Mouse (Mus musculus): ENCODE measurements around the gene P2ry13. TPM values are rescaled to one million over a fixed set of nuclear protein-coding genes. Genes with fewer than 3 reads are reported as not detected.

The P2ry13 gene
- 1 to 10 TPM in 1 of 2 experiments, under 1 TPM in 1; 0.92 to 1.4 TPM for total RNA-seq (2021)
- long read RNA-seq, experiment 1, partial matches to known transcripts = 0 of 1 reads
- long read RNA-seq, experiment 1, other reads (novel, unspliced or antisense) = 0 of 1 reads
- long read RNA-seq, experiment 2, partial matches to known transcripts = 0 of 2 reads
- long read RNA-seq, experiment 2, other reads (novel, unspliced or antisense) = 0 of 2 reads

GRCm38 (mm10) chr3:59210727-59211126, at the start of gene P2ry13:
P2ry13 (minus strand) TSS chr3:59210882.
- no peak for DNase-seq (ENCODE audit: low spot score in 2 of 2)

GRCm38 (mm10) chr3:59257740-59258664, 47.3 kb upstream of the P2ry13 start:
- DNase-seq (ENCODE audit: low spot score in 2 of 2) = no peak

- DNase-seq (ENCODE audit: low spot score in 2 of 2) = no peak
Measured at GRCm38 (mm10) chr3:59250454-59250853, 39.8 kb upstream of the P2ry13 start.

- no peak for DNase-seq (ENCODE audit: low spot score in 2 of 2)
Measured at GRCm38 (mm10) chr3:59248031-59248430, 37.3 kb upstream of the P2ry13 start.

GRCm38 (mm10) chr3:59243384-59243783, 32.7 kb upstream of the P2ry13 start:
- DNase-seq (ENCODE audit: low spot score in 2 of 2) = no peak

GRCm38 (mm10) chr3:59234878-59235277, 24.2 kb upstream of the P2ry13 start:
- DNase-seq (ENCODE audit: low spot score in 2 of 2) = no peak

GRCm38 (mm10) chr3:59230912-59231311, 20.2 kb upstream of the P2ry13 start:
- no peak for DNase-seq (ENCODE audit: low spot score in 2 of 2)

GRCm38 (mm10) chr3:59228730-59229551, 18.3 kb upstream of the P2ry13 start:
- no peak for DNase-seq (ENCODE audit: low spot score in 2 of 2)

- DNase-seq (ENCODE audit: low spot score in 2 of 2) = no peak
Measured at GRCm38 (mm10) chr3:59227696-59228095, 17.0 kb upstream of the P2ry13 start.

- no peak for DNase-seq (ENCODE audit: low spot score in 2 of 2)
Measured at GRCm38 (mm10) chr3:59225411-59225810, 14.7 kb upstream of the P2ry13 start.

GRCm38 (mm10) chr3:59222303-59222702, 11.6 kb upstream of the P2ry13 start:
- no peak for DNase-seq (ENCODE audit: low spot score in 2 of 2)

GRCm38 (mm10) chr3:59219326-59219725, 8.6 kb upstream of the P2ry13 start:
- DNase-seq (ENCODE audit: low spot score in 2 of 2) = no peak

- DNase-seq (ENCODE audit: low spot score in 2 of 2) = no peak
Measured at GRCm38 (mm10) chr3:59217211-59217610, 6.5 kb upstream of the P2ry13 start.

GRCm38 (mm10) chr3:59212404-59212803, 1.7 kb upstream of the P2ry13 start:
- no peak for DNase-seq (ENCODE audit: low spot score in 2 of 2)

GRCm38 (mm10) chr3:59211784-59212183, 1.1 kb upstream of the P2ry13 start:
- DNase-seq (ENCODE audit: low spot score in 2 of 2) = no peak

GRCm38 (mm10) chr3:59210089-59210488, 593 bp downstream of the P2ry13 start:
- no peak for DNase-seq (ENCODE audit: low spot score in 2 of 2)

- no peak for DNase-seq (ENCODE audit: low spot score in 2 of 2)
Measured at GRCm38 (mm10) chr3:59208650-59209548, 1.8 kb downstream of the P2ry13 start.

- DNase-seq (ENCODE audit: low spot score in 2 of 2) = no peak
Measured at GRCm38 (mm10) chr3:59205941-59206340, 4.7 kb downstream of the P2ry13 start.

- no peak for DNase-seq (ENCODE audit: low spot score in 2 of 2)
Measured at GRCm38 (mm10) chr3:59204719-59205503, 5.8 kb downstream of the P2ry13 start.
